Mouse (Mus musculus): ENCODE measurements at regions not wholly inside any gene's neighbourhood (a gene's known extent, or its start where the extent isn't known, plus 50 kb on each side); places are given as distances from the start of the nearest gene placed in this dataset.

DNA sequence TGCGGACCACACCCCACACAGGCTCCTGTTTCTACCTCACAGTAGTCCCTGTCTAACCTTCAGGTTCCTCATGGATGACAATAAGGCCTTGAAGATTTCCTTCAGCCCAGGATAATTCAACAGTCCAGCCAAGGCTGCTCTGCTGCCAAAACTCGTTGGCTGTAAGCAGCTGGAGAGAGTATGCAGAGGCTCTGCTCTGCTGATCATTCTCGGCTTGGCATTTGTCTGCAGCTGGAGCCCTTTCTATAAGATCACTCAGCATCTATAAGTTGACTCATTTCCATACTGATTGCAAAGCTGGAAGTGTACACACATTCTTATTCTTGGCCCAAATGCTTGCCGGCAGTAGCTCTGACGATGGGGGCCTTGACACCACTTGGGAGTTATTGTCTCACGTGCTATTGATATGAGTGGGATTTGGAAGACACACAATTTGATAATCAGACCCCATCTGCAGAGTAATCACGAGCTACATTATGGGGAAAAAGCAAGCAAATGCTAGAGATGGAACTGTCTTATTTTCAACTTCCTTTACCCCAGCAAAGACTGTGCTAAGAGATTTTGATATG is 311.1 kb upstream of the Nmur2 start:
- TF ChIP-seq CTCF (IDR thresholded peaks at IDR 0.05; ENCODE audit: low read depth) (no peak), EP300 (IDR thresholded peaks at IDR 0.05; ENCODE audit: low read depth) (no peak)
